Mouse (Mus musculus) Muller cell, postnatal 12 days (primary cell): Measurements from ENCODE around the gene Serpine1.

Experiments
- DNase-seq: peaks from one replicate; pipeline ENCODE4 v3.0.0-alpha.2; 2015; ENCODE audit errors: inconsistent ontology term

Serpine1 gene

DNA sequence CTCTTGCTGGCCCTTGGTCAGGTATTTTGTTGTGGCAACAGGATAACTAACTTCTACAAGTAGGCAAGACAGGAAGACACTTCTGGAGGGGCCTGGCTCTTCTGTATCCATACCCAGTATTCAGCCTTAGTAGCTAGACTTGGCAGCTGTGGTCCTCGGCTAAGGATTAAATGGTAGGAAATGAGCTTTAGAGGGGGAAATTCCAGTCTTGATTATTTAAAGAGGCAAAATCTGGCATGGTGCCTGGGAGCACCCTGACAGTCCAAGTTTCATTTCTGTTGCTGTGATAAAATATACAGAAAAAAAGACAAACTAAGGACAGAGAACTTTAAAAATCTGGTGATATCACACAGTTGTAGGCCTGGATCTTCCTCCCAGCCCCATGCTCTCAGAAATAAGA is 24.0 kb upstream of the Serpine1 start:
- DNase-seq: no peak

DNA sequence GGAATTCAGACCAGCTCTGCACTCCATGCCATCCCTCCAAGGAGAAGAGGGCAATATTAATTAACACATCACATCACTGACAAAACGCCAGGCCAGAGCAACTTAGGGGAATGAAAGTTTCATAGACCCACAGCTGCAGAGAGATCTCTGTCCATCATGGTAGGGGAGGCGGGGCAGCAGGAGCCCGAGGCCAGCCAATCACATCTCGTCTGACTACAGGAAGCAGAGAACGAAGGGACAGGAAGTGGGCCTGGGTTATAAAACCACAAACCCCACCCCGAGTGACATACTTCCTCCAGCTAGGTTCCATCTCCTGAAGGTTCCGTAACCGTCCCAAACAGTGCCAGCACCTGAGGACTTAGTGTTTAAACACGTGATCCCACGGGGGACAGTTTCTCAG is 23.1 kb upstream of the Serpine1 start:
- no peak for DNase-seq

DNA sequence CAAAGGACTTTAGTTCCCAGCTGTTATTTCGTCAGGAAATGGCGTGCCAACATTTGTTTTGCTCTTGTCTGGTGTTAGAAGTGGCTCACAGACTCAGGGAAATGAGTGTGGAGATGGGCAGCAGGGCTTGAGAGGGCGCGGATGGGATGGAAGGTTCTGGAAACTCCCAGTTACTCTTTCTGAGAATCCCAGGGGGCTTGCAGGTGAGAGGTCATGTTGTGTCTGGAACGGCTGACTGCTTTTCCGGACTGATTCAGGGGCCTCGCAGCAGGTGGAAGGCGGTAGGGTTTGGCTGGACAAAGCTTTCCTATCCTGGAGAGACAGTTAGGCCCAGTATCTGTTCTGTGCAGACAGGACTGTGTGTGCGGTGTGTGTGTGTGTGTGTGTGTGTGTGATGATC is 21.7 kb upstream of the Serpine1 start:
- no peak for DNase-seq

DNA sequence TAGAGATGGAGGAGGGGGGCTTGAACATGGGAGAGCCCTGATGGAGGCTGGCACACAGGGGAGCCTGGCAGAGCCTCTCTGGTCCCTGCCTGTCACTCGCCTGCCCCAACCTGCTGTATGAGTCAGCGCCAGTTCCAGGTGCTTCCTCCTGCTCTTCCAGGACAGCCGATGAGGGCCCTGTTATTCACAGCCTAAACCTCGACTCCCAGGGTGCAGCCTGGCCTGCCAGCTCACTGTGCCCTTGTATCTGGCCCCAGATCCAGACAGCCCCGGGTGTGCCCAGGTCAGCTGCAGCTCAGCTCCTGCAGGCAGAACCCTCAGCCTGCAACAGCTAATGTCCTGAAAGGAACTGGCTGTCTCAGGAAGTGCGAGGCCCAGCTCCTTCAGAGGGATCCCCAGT is 19.5 kb upstream of the Serpine1 start:
- no peak for DNase-seq

DNA sequence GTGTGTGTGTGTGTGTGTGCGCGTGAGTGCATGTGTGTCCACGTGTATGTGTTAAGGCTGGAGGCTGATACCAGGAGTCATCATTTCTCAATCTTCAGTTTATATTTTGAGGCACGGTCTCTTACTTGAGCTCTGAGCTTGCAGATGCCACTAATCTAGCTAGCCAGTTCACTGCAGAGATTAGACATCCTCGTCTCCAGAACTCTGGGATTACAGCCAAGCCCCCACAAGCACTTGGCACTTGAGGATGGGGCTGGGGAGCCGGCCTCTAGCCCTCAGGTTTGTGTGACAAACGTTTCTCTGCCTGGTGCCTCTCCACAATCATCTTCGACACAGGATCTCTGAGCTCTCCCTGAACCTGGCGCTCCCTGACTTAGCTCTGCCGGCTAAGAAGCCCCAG is 18.8 kb upstream of the Serpine1 start:
- DNase-seq: no peak

DNA sequence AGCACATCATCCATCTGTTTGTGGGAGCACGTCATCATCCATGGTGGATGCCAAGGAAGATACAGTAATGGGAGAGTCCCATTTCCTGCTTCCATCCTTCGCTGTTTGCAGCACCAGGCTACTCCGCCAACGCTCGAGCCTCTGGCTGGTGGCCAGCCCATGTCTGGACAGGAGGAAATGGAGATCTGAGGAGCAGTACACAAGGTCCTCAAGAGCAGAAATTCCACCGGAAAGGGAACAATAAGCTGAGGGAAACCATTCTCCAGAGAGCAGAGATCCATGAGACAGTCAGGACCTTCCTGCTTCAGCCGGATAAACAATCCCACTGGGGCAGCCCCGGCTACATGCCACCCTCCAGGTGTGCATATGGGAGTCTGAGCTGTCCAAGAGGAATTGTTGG is 15.3 kb upstream of the Serpine1 start:
- DNase-seq: no peak

DNA sequence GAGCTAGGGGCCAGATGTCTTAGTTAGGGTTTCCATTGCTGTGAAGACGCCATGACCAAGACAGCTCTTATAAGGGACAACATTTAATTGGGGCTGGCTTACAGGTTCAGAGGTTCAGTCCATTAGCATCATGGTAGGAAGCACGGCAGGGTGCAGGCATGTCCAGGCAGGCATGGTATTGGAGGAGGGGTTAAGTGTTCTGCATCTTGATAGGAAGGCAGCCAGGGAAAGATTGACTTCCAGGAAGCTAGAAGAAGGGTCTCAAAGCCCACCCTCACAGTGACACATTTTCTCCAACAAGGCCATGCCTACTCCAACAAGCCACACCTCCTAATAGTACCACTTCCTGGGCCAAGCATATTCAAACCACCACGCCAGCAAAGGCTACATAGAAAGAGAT is 13.7 kb upstream of the Serpine1 start:
- no peak for DNase-seq

DNA sequence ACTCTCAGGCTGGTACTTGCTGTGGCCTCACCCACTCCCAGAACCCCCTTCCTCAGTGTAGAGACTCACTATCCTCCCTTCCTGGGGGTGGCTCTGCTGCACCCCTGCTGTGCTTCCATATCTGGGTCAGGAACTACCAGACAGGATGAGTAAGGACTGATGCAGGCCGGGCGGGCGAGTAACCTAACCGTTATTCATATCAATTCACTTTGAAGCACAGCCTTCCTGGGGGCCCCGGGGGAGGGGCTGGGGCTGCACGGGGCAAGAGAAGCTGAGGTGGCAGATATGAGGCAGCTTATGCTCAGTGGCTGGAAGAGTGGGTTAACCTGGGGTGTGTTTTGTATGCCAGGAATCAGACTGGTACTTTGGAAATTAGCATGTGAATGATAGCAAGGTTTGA is 13.0 kb upstream of the Serpine1 start:
- peak; percentile 56 for DNase-seq

DNA sequence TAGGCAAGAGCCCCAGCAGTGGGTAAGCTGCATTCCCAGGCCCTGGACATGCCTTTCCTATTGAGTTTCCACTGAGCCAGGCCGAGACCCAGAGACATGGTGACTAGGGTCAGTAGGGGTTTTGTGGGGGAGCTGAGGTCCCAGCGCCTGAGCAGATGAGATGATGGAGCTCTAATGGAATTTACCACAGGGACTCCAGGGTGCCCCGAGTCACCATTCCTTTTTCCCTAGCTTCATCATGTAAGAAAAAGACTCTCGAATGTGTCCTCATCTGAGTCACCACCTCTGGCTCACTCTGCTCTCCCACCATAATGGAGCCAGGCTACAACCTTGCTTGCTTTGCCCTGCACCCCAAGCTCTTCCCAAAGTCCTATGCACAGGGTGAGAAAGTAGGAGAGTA is 11.0 kb upstream of the Serpine1 start:
- DNase-seq: peak; percentile 85

DNA sequence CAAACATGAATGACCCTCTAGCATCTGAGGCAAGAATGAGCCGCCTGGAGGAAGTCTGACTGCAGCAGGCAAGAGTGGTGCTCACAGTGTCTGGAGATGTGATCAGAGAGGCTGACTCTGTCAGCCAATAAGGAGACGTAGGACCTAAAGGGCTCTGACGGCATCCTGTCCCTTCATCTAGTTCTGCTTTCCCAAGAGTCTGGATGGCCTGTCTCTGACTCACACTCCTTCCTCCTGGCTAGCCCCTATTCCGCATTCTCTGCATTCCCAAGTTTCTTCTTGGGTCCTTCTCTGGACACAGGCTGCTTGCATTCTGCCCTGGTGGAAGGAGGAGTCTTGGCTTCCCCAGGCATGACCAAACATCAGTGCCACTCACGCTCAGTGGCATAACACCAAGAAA is 7.8 kb upstream of the Serpine1 start:
- DNase-seq: peak; percentile 91

DNA sequence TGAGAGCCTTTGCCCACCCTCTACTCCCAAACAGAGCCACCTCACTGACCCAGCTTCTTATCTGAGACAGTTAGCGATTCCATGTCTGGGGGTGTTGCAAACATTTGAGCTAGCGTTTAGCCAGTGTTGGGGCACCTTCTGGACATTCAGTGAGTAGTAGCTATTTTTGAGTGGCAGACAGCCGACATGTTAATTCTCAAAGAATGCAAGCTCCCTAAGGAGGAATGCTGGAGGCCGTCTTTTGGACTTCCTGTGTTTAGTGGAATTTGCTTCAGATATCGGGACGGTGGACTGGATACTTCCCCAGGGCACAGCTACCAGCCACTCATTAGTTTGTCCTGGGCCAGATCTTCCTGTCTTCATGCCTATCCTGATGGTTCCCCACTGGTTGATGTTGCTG is 6.5 kb upstream of the Serpine1 start:
- DNase-seq: peak; percentile 79

DNA sequence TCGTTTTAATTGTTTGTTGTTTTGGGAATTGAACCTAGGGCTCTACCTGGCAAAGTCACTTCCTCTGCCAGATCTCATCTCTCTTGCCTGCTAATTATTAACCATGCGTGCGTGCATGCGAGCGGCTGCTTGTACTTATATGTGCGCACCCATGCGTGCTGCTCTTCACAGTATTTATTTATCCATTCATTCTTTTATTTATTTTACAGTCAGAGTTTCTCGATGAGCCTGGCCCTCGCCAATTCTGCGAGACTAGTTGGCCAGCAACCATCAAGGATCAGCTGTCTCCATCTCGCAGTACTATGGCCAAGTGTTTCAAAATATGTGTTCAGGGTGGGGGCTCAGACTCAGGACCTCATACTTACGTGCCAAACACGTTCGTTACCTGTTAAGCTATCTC is 6.0 kb upstream of the Serpine1 start:
- DNase-seq: no peak

DNA sequence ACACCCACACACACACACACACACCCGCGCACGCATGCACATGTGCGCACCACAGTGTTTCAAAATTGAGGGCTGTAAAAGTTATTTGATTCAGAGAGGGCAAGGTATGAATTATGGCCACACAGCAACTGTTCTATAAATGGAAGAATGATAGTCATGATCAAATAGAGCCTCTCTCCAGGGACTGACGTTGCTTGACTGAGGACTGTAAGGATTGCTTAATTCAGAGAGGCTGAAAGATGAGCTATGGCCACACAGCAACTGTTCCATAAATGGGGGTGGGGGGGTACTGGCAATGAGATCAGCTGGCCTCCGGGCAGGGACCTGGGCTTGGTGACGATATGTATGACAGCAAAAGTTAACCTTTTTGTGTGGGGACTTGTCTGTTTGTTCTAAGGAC is 5.1 kb upstream of the Serpine1 start:
- DNase-seq: no peak

DNA sequence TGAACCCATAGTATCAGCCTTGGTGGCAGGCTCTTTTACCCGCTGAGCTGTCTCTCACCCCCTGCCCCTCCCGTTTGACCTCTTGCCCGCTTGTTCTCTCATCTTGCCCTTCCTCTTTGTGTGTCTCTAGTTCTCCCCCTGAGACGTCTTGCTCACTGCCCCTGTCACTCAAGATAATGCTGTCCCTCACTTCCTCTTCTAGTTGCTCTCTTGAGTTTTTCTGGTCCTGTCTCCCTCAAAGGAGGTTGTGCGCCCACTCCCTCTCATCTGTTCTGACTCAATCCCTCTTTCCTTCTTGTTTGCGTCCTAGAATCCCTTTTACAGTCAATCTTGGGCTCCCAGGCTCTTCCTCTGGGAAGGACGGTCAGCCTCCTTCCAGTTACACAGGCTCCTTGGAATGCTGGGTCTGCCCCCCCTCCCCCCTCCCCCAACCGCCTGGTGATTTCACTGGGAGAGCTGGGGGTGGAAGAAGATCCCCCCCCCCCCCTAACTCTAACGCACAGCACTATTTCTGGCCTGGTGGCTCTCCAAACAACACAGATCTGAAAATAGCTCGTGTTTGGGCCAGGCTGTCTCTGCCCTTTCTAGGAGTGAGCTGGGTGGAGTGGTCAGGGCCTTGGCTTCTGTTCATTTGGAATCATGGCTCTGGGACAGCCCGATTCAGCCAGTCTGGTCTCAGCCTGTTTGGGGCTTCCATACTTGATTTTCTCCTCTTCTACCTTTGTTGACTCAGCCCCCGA is 4.3 kb upstream of the Serpine1 start:
- DNase-seq: no peak

DNA sequence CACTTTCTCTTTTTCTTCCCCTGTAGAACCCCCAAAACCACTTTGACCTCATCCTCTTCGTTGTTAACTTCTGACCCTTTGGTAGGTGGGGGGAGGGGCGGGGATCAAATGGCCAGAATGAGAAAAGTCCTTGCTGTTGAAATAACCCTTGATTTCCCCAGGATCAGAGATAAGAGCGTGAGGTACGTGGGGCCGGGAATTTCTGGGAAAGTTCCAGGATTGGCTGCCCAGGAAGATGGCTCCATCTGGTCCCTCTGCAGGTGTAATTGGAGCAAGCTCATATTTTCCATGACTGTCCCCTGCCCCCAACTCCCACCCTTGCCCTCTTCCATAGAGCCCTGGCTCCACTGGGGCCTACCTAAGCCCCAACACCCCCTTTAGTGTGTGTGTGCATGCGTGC is 3.7 kb upstream of the Serpine1 start:
- no peak for DNase-seq

DNA sequence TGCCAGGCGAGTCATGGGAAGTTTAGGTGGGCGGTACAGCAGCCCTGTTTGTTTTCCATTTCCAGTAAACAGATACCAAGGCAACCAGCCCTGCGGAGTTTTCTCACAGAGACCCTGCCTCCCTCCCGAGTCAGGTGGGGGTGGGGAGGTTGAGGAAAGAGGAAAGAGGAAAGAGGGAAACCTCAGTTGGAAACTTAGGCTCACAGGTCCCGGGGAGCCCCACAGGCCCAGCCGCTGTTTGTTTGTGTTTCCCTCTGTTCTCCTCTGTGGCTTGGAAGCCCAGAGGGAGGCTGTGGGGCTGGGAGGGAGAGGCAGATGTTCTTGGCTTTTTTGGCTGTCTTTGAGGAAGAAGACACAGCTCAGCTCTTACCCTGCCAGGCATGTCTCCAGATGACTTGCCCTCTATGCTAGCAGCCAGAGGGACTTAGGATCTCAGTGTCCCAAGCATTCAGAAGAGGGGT is 2.2 kb upstream of the Serpine1 start:
- DNase-seq: peak; percentile 72

DNA sequence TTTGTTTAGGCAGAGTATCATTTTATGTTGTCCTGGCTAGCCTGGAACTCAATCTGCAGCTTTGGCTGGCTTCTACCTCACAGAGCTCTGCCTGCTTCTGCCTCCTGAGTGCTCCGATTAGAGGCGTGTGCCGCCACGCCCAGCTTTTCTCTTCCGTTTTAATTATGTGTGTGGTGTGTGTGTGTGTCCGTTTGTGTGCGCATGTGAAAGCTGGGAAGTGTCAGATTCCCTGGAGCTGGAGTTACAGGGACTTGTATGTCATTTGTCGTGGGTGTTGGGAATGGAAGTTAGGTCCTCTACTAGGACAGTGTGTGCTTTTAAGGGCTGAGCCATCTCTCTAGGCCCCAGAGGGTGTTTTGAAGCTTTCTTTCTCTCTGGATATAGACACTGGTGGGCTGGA is 1.1 kb upstream of the Serpine1 start:
- DNase-seq: no peak

DNA sequence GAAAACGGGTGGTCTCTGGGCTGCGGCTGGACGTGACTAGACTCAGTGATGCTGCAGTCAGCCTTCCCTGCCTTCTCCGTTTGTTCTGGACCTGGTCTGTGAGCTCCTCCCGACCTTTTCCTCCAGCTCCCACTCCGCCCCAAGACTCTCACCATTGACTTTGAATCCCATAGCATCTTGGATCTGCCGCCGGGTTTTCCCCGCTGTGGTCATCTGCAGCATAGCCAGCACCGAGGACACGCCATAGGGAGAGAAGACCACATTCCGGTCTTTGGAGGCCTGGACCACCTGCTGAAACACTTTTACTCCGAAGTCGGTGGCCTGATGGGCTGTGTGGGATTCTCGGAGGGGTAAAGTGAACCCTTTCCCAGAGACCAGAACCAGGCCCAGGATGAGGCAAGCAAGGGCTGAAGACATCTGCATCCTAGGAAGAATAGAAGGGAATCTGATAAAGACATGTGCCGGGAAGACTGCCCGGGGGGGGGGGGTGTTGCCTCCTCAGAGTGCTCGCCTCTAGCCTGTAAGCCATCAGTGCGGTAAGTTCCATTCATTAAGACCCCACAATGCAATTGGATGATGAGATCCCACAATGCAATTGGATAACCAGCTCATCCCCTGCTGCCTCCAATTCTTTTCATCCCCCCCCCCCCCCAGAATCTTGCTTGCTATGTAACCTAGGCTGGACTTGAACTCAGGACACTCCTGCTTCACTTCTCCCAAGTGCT is 1.0 kb downstream of the Serpine1 start:
- no peak for DNase-seq

DNA sequence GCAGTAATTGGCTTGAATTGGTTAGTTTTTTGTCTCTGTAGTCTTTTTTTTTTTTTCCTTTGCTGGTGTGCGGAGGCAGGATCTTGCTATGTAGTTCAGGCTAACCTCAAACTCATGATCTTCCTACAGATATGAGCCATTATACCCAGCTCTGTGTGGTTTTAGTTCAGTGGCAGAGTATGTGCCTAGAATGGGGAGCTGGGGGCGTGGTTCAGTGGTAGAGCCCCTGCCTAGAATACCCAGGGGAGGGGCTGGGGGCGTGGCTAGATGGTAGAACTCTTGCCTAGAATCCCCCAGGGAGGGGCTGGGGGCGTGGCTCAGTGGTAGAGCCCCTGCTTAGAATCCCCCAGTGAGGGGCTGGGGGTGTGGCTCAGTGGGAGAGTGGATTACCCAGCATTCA is 3.4 kb downstream of the Serpine1 start:
- no peak for DNase-seq

DNA sequence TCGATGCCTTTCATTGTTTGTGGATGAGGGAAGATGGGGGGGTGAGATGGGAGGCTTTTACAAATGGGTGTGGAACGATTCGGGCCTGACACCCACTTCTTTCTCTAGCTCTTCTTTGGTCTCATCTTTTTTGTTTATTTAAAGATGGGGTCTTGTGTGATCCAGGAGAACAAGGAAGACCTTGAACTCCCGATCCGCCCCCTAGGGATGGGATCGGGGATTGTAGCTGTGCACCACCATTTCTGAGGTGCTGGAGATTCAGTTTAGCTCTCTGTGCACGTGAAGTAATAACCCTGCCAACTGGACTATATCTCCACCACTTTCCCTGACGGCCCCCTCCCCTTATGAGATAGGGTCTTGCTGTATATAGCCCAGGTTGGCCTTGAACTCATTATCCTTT is 6.1 kb downstream of the Serpine1 start:
- no peak for DNase-seq

DNA sequence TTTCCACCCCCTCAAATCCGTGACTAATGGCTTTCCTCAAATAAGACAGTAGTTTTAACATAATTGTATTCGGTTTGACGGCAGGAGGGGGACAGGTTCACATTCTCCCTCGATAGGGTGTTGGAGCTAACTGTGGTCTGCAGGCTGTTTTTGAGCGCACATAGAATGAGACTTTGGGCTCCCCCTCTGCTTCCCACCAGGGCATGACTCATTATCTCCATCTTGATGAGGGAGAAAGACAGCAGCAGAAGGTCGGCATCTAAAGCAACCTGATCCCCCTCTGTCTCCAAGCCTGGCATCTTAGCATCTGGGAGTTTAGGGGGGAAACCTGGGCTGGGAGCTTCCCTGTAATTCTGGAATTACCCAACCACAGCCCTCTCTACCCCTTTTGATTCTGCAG is 6.6 kb downstream of the Serpine1 start:
- no peak for DNase-seq

DNA sequence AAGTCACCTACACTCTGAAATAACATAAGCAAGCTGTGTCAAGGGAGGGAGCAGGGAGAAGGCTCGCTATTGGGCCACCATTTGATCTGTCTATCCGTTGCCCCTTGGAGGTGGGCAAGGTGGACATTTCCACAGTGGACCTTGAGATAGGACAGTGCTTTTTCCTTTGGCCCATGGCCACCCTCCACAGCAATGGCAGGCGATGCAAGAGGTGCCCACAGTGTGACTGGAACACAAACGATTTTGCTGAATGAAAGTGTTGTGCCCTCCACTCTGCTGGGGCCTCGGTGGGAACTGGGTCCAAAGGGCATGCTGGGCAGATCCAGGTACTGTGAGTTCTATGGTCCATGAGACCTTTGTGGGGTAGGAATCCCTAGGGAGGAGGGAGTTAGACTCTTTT is 9.5 kb downstream of the Serpine1 start:
- no peak for DNase-seq

DNA sequence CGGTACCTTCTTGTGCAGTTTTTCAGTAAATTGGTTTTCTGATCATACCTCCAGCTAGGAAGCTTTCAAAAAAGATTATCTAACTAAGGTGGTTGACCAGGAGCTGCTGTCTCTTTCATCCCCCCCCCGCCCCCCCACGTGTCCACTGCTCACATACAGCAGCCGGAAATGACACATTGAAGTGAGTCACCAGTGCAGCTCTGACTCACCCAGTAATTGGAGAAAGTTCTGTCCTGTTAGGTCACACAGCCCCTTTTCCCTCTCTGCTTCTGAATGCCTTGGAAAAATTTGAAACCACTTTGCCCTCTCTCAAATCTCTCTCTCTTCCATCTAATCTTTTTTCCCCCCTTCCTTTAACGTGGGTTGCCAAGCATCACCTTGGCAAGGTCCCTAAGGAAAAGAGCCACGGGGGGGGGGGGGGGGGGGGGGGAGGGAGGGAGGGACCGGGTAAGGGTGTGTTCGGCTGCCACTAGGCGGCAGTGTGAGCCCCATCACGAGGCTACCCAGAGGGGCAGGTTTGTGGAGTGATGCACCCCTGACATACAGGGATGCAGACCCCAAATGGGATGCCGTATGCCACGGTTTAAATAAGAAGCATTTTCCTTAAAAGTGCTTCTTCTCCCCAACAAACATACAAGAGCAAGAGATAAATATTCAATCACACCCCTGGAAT is 10.1 kb downstream of the Serpine1 start:
- DNase-seq: peak; percentile 86
